Mouse (Mus musculus) 3T3-L1 (cell line): ENCODE data around the gene Vwf.

Source experiments
- DNase-seq: peaks from one replicate; pipeline ENCODE4 v3.0.0-alpha.2; 2015; ENCODE audit warnings: low read depth, low spot score

Gene Vwf

DNA sequence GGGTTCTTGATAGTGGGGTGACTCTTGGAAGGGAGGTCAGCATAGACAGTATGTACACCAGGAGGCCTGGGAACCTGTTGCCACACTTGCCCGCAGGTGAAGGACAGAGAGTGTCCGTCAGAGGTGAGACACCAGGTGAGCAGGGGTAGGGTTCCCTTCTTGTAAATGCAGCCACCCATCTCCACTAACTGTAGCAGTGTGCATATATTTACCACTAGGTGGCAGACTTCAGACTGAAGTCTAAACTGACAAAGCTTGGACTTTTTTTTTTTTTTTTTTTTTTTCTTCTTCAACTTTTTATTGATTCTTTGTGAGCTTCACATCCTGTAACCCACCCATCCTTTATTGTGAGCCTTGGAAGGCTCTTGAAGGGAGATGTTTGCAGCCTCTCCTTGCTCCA lies 75.9 kb downstream of the Vwf start:
- peak; percentile 68 for DNase-seq

DNA sequence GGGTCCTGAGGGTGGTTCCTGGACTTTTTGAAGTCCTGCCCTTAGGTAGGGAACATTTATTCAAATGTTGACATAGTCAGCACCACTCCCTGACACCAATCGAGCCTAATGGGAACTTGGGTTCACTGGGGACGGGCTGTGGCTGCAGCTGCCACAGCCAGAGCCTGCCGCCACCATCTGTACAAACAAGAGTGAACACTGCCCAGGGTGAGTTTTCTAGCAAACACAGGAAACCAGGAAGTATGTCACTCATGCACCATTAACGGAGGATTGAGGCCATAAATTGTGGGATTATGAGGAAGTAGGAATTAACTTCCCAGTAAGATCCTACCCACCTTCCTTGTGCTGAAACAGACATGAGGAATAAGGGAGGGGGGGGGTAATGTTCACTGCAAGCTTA lies 93.9 kb downstream of the Vwf start:
- DNase-seq: no peak

DNA sequence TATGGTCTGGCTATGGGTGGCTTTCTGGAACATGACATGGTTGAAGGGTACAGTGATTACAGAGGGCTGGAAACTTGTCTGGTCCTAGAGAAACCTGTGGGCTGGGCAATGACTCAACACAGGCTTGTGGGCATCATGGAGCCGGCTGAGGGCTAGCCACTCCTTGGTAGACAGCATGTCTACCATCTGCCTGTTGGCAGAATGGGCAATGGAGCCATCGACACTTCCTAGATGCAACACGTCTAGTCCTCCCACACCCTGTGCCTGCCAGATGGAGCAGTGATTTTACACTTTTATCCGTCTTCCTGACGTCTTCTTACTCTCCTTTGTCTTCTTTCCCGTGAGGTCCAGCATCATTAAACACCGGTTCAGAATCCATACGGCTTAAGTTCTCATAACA lies 94.6 kb downstream of the Vwf start:
- DNase-seq: no peak

DNA sequence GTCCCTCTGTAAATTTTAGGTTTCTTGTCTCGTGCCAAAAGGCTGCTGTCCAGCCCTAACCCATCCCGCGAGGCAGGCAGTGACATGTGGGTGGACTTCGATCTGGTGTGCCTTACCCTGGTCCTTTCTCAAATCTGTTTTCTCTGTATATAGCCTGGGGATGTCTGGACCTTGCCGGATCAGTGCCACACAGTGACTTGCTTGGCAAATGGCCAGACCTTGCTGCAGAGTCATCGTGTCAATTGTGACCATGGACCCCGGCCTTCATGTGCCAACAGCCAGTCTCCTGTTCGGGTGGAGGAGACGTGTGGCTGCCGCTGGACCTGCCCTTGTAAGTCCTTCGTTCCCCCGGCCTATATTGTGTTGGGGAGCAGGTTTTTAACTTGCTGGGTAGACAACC lies 102.4 kb downstream of the Vwf start:
- no peak for DNase-seq

DNA sequence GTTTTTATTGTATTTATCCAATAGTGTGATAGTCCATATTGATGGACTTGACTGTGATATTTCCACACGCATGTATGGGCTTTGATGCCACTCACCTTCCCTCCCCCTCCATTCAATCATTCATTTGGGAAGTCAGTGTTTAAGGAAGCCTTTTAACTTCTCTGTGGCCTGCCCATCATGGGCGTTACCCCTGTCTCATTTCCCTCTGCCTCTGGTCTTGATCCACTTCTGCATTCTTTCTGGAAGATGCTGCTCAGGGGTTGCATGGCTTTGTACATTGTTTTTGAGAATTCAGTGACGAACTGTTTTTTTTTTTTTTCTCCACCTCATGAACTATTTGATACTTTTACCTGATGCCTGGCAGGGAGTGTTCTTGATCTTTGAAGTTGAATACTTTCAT lies 104.8 kb downstream of the Vwf start:
- DNase-seq: no peak

DNA sequence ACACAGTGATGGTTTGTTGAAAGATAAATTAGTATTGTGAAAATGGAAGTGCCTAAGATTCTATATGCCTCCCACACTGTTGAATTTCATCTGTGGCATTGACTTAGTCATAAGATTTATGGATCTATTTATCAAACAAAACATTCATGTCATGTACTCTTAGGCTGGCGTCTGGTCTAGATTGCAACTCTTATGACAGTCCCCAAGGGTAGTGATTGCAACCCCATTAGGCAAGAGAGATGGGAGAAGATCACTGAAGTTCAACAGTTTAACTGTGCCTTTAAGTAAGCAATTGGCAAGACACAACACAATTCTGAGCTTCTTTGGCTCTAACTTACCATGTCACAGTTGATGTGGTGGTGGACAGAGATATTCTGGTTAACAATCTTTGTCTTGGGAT lies 106.8 kb downstream of the Vwf start:
- DNase-seq: peak; percentile 5

DNA sequence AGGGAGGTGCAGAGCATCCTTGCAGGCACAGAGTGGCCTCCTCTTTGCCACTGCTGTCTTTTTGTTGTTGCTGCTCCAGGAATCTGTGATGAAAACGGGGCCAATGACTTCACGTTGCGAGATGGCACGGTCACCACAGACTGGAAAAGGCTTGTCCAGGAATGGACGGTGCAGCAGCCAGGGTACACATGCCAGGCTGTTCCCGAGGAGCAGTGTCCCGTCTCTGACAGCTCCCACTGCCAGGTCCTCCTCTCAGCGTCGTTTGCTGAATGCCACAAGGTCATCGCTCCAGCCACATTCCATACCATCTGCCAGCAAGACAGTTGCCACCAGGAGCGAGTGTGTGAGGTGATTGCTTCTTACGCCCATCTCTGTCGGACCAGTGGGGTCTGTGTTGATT lies 110.3 kb downstream of the Vwf start:
- DNase-seq: no peak

DNA sequence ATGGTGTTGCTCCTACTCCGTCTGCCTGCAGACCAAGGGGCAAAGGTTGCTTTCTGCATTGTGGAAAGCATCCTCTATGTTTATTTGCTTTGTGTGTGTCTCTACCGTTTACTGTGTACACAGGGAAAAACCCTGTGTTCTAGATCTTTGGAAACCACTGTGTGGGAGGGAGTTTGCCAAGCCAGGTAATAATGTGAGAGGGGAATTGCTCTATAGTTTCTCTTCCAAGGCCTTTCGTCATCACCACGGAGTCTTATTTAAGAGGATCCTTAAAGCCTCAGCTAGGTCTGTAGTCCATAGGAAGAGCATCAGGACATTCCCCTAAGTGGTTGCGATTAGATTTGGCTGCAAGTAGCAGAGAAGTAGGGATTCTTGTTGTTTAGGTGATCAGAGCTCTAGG lies 111.4 kb downstream of the Vwf start:
- DNase-seq: no peak

DNA sequence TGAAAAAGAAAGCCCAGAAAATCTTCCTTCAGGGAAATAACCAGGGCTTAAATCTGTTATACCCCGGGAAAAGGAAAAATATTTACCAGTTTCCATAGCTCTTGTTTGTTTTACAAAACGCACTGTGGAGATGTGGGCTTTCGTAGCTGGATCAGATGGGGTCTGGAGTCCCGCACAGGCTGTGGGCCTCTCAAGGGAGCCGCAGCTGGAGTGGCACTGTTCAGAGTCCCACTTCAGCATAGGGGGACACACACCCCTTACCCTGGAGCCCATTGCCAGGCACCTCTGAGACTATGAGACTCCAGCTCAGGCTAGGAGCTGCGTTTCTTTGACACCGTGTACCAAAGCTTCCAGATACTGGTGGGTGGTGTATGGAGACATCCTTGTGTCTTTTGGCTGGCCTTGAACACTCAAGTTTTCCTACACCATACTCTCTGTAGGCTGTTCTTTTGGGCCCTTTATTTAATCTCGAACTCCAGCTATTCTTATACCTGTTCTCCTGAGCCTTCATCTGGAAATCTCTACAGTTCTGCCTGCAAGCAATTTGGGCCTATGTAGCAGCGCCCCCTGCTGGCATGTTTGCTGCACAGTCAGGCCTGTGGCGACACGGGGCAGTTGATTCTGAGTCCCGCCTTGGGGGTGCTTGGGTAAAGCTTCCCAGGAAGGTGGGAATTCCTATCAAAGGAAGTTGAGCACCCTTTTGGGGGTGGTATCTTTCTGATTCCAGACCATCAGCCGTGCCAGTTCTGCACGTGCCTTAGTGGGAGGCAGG lies 114.7 kb downstream of the Vwf start:
- peak; percentile 74 for DNase-seq

DNA sequence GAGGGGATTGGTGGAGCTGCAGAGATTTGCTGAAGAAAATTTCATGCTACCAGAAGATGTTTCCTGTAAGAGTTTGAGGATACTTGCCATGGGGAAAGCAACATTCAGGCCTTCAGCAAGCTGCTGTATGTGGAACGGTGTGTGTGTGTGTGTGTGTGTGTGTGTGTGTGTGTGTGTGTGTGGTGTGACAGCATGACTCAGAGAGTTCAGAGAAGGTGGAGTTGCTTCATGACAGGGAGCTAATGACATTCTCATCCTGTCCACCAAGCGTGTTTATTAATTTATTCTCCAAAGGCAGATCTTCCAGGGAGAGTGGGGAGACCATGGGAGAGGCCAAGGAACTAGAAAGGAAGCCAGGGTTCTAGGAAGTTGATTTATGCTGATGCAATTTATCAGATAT lies 117.3 kb downstream of the Vwf start:
- DNase-seq: no peak

DNA sequence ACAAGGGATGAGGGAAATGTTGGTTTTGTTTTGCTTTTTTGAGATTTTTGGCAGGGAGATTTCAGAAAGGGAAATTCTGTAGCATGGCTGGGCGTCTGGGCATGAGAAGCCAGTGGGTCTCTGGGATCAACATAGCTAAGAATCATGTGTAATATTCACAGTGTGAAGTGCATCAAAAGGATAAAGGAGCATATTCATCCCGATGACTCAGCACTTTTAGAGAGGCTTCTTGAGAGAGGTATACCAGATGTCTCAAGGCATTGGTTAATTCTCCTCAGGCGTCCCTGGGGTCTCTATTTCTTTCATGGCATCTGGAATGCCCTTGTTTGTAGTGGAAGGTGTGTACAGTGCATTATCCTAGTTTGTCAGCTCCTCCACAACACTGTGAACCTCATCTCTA lies 125.3 kb downstream of the Vwf start:
- DNase-seq: no peak

DNA sequence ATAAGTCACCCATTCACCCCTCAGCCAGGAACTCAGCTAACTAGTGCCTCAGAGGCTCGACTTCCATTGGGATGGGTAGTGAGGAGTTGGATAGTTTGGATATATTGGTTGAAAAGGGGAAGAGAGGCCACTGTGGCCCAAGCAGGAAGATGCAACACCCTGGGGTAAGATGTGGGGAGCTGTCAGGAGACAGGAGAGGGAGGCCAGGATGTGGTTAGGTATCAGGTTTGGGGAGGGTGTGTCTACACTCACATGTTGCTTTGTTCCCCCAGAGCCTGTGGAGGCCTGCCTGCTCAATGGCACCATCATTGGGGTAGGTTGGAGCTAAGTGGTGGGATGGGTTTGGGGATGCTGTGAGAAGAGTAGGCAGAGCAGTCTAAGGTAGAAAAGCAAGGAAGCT lies 131.9 kb downstream of the Vwf start:
- no peak for DNase-seq

DNA sequence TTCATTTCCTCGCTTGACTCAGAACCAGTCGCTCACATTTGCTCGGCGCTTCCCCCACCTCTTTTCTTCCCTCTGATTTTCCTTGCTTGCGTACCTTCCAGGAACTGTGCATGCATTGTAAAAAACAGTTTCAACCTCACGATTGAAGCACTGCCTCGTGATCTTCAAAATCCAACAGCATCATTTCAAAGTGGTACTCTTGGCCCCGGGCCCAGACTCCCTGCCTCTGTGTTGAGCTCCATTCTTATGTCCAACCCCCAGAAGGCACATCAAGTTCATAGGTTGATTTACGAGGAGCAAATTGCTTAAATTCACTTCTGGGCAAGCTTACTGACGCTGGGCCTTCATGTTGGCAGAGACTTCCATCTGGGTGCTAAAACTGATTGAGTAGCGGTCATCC lies 134.0 kb downstream of the Vwf start:
- no peak for DNase-seq

DNA sequence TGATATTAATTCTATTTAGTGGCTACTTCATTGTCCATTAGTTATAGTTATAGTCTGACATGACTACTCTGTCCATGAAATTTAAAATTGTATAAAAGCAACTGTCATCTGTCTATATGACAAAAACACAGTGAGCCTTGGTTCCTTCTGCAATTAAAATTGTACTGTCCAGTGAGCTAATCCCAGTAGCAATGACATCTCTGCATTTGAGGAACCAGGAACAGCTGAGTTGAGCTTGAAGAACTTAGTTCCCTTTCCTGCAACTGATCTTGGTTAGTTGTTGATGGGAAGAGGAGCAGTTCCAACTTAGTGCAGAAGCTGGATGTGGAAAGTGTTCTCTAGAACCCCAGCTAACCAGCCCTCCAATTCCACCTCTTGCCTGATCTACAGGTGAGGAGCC lies 138.8 kb downstream of the Vwf start:
- DNase-seq: no peak

DNA sequence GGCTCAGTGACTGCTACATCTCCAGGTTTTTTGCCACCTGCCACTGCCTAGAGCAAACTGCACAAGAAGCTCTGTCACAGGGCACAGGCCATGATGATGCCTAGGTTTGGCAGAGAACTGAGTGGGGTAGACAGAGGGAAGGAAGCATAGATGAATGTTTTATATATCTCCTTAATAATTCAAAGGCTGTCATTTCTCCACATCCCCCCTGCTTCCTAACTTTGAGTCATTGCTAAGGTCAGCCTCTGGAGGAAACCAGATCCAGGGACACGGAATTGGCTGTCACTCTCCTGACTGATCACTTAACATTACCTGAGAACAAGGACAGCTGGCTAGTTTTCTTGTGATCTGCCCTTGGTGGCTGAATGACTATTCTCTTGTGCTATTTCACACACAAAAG lies 141.4 kb downstream of the Vwf start:
- no peak for DNase-seq

DNA sequence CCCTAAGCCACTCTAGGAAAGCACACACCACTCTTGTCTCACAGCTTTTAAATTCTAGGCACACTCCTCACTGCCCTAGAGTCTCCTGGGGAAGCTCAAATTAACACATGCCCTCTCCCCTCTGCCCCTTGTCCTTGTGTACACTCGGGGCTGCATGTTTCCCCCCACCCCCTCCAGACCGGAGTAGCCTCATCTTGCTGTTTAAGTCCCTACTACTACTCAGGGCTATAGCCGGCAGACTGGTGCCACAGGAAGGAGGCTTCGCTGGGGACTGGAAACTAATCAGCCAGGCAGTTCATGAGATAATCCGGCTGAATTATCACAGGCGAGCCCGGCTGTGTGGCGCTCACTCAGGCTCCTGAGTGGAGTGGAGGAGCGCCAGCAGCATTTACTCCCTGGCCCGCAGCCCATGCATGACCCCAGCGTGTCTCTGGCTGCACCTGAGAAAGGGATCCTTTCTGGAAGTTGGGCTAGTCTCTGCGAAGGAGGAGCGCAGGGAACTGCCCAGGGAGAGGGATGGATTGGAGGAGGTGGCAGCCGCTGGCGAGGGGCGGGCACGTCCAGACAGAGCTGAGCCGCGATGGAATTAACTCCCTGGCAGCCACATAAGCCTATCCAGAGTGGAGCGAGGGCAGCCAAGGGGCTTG lies 143.6 kb downstream of the Vwf start, which contains the start of gene Ano2:
Gene Ano2, plus strand, starts transcription at position 363 of the 647 bp plus-strand sequence.
- no peak for DNase-seq

DNA sequence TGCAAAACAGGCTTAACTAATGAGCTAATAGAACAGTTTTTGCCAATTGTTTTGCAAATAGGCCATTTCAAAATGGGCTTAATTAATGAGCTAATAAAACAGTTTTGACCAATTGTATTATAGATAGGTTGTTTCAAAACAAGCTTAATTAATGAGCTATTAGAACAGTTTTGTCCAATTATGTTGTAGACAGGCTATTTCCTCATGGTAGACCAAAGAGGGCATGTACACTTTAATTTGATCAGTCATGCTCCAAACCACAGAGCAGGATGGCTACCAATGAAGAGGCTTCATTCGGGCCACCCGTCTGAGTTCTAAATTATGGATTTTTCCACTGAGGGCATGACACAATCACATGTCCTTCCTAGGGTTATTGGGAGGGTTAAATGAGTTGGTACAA lies 154.6 kb downstream of the Vwf start:
- DNase-seq: no peak

DNA sequence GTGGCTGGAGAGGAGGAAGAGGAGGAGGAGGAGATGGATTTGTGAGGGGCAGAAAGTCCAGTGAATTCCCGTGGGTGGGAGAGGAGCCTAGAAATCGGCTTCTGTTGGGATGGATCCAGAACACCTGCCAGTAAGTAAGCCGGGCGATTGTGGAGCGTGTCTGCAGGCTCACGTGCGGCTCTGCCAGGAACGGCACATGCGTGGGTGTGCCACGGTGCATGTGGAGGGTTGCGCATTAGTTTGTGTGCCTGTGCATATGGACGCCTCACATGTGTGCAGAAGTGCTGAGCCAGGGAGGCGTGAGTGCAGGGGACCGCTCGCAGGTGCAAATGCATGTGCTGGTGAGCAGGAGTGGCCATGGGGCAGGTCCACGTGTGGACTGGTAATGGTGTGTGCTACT lies 164.7 kb downstream of the Vwf start:
- no peak for DNase-seq

DNA sequence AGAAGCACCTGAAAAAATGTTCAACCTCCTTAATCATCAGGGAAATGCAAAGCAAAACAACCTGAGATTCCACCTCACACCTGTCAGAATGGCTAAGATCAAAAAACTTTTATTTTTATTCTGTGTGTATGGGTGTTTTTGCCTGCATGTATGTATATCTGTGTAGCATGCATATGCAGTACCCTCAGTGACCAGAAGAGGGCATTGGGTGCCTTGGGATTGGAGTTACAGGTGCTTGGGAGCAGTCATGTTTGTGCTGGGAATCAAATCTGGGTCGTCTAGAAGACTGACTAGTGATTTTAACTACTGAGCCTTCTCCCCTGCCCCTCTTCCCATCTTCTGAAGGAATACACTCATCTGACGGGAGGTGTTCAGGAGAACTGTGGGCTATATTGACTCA lies 179.8 kb downstream of the Vwf start:
- peak; percentile 19 for DNase-seq

DNA sequence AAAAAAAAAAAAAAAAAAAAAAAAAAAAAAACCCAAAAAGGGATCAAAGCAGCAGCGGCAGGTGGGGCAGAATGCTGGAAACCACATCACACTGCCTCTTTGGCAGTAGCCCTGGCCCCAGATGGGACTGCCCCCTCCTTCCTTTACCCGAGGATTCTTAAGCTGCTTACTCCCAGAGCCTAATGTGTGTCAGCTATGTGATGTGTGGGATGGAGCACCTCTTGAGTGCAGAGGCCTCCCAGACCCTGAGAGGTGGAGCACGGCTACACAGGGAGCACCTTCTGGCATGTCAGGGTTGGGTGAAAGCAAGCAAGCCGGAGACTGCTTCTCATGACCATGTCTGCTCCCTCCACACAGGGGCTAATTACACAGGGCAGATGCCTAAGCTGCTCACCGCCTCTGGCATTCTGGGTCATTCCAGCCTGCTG lies 180.9 kb downstream of the Vwf start:
- DNase-seq: no peak

DNA sequence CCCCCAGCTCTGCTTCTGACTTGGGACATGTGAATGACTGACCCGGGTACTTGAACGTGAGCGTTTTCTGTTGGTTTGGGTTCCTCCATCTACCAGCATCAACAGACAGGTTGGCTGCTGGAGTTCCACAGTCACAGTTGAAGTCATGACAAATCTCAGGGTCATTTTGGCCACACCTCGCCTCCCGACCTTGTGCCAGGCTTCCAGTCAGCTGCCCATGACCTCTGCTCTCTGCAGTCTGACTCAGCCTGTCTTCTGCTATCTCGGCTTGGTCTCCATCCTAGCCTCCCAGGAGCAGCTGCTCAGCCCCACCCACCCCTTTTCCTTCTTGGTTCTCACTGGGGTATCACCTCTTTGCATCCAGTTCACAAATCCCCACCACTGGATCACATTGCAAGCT lies 182.9 kb downstream of the Vwf start:
- DNase-seq: no peak

DNA sequence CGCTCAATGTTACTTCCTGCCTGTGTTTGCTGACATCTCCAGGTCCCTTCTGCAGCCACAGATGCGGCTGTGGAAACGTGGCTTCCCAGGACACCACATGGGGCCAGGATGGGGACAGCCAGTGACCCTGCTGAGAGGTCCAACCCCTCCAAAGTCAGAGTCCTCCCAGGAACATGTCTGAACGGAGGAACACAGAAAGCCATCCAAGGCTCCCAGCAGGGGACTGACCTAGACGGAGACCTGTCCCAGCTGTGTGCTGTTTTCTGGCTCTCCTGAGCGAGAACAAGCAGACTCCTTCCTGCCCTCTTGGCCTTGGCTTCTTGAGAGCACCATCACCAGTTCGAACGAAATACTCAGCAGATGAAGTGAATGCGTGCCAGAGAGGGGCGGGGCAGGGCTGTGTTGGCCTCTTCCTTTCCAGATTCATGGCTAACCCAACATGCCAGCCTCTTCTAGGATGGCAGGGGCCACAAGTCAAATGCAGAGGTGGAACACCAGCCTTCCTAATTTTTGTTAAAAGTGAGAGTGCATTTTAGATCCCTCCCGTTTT lies 183.5 kb downstream of the Vwf start:
- no peak for DNase-seq
